Mouse (Mus musculus) heart, embryonic 10.5 days (tissue): ENCODE measurements around the gene Fgfr2. TPM values are rescaled to one million over a fixed set of nuclear protein-coding genes. Genes with fewer than 3 reads are reported as not detected.

Experiments
- DNase-seq: peaks from one replicate; pipeline ENCODE4 v3.0.0-alpha.2; 2017; ENCODE audit warnings: low spot score
- H3K27ac ChIP-seq: fragments of 300-500 bp; sonication (generic); 2 replicates; pipeline ENCODE4 v1.5.1; 2016; ENCODE audit warnings: mild to moderate bottlenecking
- H3K27me3 ChIP-seq: fragments of 300-500 bp; sonication (generic); 2 replicates; pipeline ENCODE4 v1.6.1; 2016; ENCODE audit warnings: mild to moderate bottlenecking; ENCODE audit not compliant: poor library complexity, insufficient read depth, severe bottlenecking
- H3K36me3 ChIP-seq: fragments of 300-500 bp; sonication (generic); 2 replicates; pipeline ENCODE4 v1.6.1; 2016; ENCODE audit warnings: mild to moderate bottlenecking, moderate library complexity
- H3K4me1 ChIP-seq: fragments of 300-500 bp; sonication (generic); 2 replicates; pipeline ENCODE4 v1.6.1; 2016; ENCODE audit warnings: mild to moderate bottlenecking
- H3K4me3 ChIP-seq: fragments of 300-500 bp; sonication (generic); 2 replicates; pipeline ENCODE4 v1.5.1; 2016; ENCODE audit warnings: mild to moderate bottlenecking, moderate library complexity
- H3K9me3 ChIP-seq: fragments of 300-500 bp; sonication (generic); 2 replicates; pipeline ENCODE4 v1.6.1; 2016; ENCODE audit warnings: mild to moderate bottlenecking, moderate library complexity
- WGBS: fragments of 180-500 bp; shearing (Covaris S2); methylation state at CpG from one replicate; pipeline ENCODE4 v1.1.7; 2016; 5-methylcytosine and 5-hydroxymethylcytosine counted together
- polyA plus RNA-seq: library from polyadenylated mRNA; unstranded; fragments of >200 nt; fragmentation: Nextera tagmentation; extraction: Ambion mirVana; gene quantifications from 2 replicates; pipeline ENCODE4 v1.2.1, GENCODE M21; 2016

Fgfr2 gene
- polyA plus RNA-seq, 1 experiment from 2014 or later = 46.6 TPM

DNA sequence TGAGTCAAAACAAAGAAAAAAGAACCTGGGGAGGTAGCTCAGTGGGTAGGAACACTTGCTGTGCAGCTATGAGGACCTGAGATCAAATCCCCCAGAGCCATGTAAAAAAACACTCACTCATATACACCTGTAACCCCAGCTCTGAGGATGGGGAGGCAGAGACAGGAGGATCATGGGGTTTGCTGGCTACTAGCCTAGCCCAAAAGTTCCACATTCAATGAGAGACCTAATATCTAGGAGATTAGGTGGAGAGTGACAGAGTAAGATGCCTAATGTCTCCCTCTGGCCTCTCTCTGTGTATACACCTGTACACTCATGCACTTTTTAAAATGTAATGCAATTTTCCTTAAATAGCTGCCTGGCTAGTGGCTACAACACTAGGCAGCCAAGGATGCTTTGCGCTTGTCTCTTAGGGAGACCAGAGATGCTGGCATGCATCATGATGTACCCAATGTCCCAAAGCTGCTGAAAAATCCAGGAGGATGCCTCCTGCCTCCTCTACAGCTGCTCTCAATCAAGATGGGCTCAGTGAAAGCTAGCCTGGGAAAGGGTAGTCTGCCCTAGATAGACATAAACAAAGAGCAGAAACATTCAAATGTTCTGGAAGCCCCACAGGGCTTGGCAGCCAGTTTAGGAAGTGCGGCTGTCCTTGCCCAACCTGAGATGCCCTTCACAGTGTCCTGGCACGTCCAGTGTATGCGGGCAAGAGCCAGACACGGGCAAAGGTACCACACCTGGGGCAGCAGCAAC lies 231.4 kb downstream of the Fgfr2 start:
- Histone ChIP-seq H3K9me3 (no peaks in the 10 kb centered on the region), H3K27me3 (no peaks in the 10 kb centered on the region), H3K36me3 (no peaks in the 10 kb centered on the region), H3K4me1 (peaks cover 19% of the 10 kb centered on the region; the same call in 1 of the 2 replicates), H3K27ac (no peak overlapping the region), H3K4me3 (no peak overlapping the region)
- DNase-seq = peak; percentile 35
- 75% methylated on average over 5 of the region's 5 CpGs for WGBS

DNA sequence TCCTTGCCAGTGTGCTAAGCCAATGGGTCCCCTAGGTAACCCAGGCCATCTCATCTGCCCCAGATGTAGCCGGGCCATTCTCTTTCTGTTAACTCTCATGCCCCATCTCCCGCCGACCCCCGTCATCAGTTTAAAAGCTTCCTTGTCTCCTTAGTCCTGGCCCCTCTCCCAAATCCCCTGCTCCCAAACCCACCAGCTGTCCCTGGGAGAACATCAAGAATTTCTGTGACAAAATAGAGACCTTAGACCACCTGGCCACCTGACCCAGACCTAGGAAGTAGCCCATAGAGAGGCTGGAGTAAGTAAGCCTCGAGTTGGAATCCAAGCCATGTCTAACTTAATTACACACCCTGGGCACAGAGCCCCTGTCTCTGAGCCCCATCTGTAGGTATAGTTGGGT lies 232.9 kb downstream of the Fgfr2 start:
- peaks cover 5% of the 10 kb centered on the region; the same call in 1 of the 2 replicates for H3K36me3 ChIP-seq
- no peaks in the 10 kb centered on the region for H3K27me3 ChIP-seq
- peak; percentile 70 for DNase-seq
- no peaks in the 10 kb centered on the region for H3K9me3 ChIP-seq
- H3K4me3 ChIP-seq = no peak overlapping the region
- H3K27ac ChIP-seq = no peak overlapping the region
- WGBS = 89% methylated on average over 5 of the region's 5 CpGs
- H3K4me1 ChIP-seq = peaks cover 9% of the 10 kb centered on the region; the same call in 1 of the 2 replicates

DNA sequence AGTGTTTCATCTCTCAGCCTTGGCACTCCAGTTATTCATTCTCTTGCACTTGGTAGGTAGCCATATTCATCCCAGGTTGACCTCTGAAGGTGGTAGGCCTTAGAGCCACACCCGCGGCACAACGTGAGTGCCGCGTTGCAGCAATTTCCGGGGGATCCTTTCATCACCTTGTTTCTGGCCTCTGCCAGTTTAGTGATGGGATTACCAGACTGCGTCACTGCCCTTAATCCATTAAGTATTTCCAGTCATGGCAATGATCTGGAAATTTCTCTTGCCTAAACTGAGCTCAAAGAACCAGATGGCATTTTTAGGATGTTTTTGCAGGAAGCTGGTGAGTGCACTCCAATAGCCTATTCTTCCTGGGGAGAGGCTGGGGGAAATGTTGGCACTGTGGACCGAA lies 233.5 kb downstream of the Fgfr2 start:
- Histone ChIP-seq H3K4me1 (peaks cover 7% of the 10 kb centered on the region; the same call in 1 of the 2 replicates), H3K9me3 (no peaks in the 10 kb centered on the region), H3K36me3 (peaks cover 8% of the 10 kb centered on the region), H3K27ac (no peak overlapping the region), H3K27me3 (no peaks in the 10 kb centered on the region), H3K4me3 (no peak overlapping the region)
- WGBS = 93% methylated on average over 8 of the region's 8 CpGs
- DNase-seq = no peak

DNA sequence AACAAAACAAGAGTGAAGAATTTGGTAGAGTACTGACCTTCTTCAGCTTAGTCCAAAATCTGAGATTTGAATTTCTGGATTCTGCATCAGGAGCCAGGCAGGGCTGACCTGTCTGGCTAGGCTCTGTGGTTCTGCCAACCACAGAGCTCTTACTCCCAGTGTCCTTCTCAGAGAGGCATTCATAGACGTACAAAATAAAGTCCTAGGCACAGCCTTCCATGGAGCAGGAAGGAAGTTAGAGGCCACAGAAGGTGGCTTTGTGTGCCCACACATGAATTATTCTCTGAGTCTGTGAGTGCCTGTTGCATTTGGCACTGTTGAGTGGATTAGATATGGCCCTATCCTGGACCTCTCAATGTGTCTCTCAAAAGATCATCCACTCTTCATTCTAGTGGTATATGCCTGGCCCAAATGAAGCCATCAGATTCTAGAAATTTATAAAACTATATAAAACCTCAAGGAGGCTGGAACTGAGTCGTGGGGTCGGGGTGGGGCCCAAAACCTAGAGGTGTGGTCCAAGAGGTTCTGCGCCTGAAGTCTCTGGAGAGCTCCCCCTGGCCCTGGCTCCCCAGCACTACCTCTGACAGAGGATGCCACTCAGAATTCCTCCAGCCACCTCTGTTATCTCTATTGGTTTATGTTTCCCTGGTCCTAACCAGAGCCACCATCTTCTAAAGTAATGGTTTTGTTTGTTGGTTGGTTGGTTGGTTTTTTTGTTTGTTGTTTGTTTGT lies 234.5 kb downstream of the Fgfr2 start:
- Histone ChIP-seq H3K27ac (no peak overlapping the region), H3K4me3 (no peak overlapping the region)

DNA sequence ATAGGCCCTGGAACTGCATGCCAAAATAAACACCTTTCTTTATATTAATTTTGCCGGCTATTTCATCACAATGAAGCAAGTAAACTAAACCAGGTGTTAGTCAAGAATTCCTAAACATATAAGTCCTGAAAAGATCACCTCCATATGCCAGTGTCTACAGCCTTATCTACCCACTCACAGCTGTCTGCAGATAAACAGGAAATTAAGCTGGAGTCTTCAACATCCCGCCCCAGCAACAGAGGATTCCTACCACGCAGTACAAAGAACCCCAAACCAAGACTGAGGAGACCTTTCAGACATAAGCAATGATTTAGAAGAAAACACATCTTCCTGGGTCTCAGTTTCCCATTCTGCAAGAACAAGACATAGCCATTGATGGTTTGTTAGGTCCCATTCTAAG lies 235.1 kb downstream of the Fgfr2 start:
- Histone ChIP-seq H3K9me3 (no peaks in the 10 kb centered on the region), H3K4me1 (peaks cover 7% of the 10 kb centered on the region; the same call in 1 of the 2 replicates), H3K4me3 (no peak overlapping the region), H3K27me3 (no peaks in the 10 kb centered on the region), H3K27ac (no peak overlapping the region), H3K36me3 (peaks cover 24% of the 10 kb centered on the region)
- no peak for DNase-seq
- 61% methylated on average over 3 of the region's 3 CpGs for WGBS

More for the DNA sequence above, 234.5 kb downstream of the Fgfr2 start:
- DNase-seq = no peak
- WGBS = 60% methylated on average over 4 of the region's 4 CpGs
- Histone ChIP-seq H3K36me3 (peaks cover 17% of the 10 kb centered on the region), H3K4me1 (peaks cover 7% of the 10 kb centered on the region; the same call in 1 of the 2 replicates), H3K9me3 (no peaks in the 10 kb centered on the region), H3K27me3 (no peaks in the 10 kb centered on the region)

DNA sequence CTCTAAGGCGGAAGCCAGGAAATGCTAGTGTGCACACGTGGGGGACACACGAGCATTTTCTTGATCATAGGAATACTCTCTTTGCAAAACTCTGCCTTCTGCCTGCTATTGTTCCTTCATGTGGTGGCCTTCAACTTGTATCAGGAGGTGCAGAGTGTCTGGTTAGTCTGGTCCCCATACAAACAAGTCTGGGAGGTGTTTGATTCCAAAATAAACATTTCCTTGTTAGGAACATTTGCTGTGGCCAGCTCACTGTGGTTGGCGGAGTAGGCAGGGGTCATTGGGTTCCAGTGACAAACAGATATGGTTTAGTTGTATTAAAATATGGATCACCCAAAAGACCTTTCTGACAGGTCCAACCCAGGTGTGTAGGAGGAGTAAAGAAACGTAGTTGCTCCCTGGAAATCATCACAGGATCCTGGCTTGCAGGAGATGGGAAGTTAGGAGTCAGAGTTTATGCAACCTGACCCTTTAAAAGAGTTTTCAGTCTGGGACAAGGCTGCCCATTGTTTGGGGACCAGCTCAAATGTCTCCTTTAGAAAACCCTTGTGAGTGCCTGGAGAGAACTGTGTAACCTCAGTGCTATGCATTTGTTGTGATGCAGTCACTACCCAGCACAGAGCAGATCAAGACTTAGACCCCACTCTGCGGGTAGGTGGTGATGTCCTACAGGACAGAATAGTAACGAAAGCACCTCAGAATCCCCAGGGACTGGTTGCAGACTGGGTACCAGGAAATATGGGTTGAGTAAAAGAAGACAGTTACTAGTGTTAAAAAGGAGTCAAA lies 235.9 kb downstream of the Fgfr2 start:
- Histone ChIP-seq H3K9me3 (no peaks in the 10 kb centered on the region), H3K36me3 (peaks cover 32% of the 10 kb centered on the region), H3K4me1 (peaks cover 7% of the 10 kb centered on the region; the same call in 1 of the 2 replicates), H3K27me3 (no peaks in the 10 kb centered on the region), H3K4me3 (no peak overlapping the region), H3K27ac (peak overlapping the region; percentile 25; the same call in 1 of the 2 replicates)
- no peak for DNase-seq
- 62% methylated on average over 7 of the region's 7 CpGs for WGBS

DNA sequence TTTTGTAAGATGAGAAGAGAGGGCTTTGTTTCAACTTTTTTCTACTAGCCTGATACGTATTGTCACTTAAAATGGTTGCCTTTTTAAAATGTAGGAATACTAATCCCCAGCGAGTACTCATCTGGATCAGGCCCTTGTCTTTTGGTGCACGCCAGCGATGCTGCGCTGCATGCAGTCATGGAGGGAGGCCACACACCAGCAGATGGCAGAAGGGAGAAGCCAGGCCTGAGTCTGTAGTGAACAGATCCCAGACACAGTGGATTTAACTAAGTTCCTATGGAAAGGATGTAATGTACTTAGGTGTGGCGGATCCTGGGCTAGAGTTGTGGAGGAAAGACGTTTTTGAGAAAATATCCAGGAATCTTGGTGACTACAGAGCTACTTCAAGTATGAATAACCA lies 239.1 kb downstream of the Fgfr2 start:
- Histone ChIP-seq H3K36me3 (peaks cover 62% of the 10 kb centered on the region), H3K27ac (no peak overlapping the region), H3K27me3 (no peaks in the 10 kb centered on the region), H3K4me1 (peaks cover 7% of the 10 kb centered on the region; the same call in 1 of the 2 replicates), H3K4me3 (no peak overlapping the region), H3K9me3 (no peaks in the 10 kb centered on the region)
- WGBS = 91% methylated on average over 7 of the region's 7 CpGs
- DNase-seq = no peak

DNA sequence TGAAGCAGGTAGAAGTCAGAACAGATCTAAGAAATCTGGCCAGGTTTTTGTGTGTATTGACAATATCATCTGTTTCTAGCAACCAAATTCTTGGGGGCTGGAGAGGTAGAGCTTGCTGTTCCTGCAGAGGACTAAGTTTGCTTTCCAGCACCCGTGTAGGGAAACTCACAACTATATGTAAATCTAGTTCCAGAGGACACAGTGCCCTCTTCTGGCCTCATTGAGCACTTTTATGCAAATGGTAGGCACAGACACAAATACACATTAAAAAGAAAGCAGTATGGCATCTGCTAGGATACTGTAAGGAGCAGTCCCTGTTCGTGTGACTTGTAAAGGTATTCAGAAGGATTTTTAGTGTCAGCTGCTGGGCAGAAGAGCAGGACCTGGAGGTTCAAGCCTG lies 240.8 kb downstream of the Fgfr2 start:
- peaks cover 78% of the 10 kb centered on the region for H3K36me3 ChIP-seq
- 77% methylated on average over 2 of the region's 2 CpGs for WGBS
- no peak overlapping the region for H3K27ac ChIP-seq
- H3K9me3 ChIP-seq = no peaks in the 10 kb centered on the region
- H3K4me3 ChIP-seq = no peak overlapping the region
- H3K4me1 ChIP-seq = peaks cover 7% of the 10 kb centered on the region; the same call in 1 of the 2 replicates
- no peak for DNase-seq
- no peaks in the 10 kb centered on the region for H3K27me3 ChIP-seq

DNA sequence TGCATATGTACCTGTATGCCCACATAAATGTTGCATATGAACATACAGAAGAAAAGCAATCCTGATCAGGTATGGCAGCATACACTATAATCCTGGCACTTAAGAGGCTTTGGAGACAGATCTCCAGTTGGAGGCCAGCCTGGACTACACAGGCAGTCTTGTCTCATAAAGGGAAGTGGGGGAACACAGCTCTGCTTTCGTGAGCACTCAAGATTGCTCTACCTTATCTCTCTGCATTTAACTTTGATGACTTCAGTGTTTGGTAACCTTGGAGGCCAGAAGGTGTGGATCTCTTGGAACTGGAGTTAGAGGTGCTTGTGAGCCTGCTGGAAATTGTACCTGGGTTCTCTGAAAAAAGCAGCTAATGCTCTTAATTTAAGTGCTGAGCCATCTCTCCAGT lies 242.9 kb downstream of the Fgfr2 start:
- peaks cover 95% of the 10 kb centered on the region for H3K36me3 ChIP-seq
- DNase-seq = no peak
- H3K4me3 ChIP-seq = no peak overlapping the region

DNA sequence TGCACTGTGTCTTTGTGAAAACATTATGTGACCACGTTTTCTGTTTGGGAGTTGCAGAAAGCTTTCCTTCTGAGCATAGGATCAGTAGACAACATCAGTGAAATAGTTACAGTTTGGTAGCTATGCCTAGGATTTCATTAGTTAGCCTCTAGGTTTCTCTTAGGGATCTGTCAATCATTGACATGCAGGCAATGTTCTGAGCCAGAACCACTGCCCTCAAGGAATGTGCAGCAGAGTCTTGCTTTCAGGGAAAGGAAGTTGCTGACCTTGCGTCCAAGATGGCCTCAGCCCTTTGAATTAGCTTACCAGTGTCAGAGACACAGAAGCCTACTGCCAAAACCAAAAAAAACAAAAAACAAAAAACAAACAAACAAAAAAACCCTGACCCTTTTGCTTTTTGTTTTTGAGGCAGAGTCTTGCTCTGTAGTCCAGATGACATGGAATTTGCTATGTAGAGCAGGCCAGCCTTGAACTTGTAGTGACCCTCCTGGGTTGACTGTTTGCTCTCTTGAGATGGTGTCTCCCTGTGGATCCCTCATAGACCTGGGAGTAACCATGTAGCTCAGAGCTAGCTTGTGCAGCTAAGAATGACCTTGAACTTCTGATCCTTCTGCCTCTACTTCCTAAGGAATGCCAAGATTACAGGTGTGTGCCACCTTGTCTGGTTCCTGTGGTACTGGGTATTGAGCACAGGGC lies 247.6 kb downstream of the Fgfr2 start:
- Histone ChIP-seq H3K27ac (no peak overlapping the region), H3K36me3 (peaks cover 93% of the 10 kb centered on the region), H3K27me3 (no peaks in the 10 kb centered on the region), H3K4me1 (no peaks in the 10 kb centered on the region), H3K4me3 (no peak overlapping the region), H3K9me3 (no peaks in the 10 kb centered on the region)
- 86% methylated on average over 2 of the region's 2 CpGs for WGBS
- no peak for DNase-seq

More for the DNA sequence above, 242.9 kb downstream of the Fgfr2 start:
- no peak overlapping the region for H3K27ac ChIP-seq
- 61% methylated on average over 1 of the region's 1 CpGs for WGBS
- no peaks in the 10 kb centered on the region for H3K9me3 ChIP-seq
- H3K4me1 ChIP-seq = peaks cover 3% of the 10 kb centered on the region; the same call in 1 of the 2 replicates
- H3K27me3 ChIP-seq = no peaks in the 10 kb centered on the region

DNA sequence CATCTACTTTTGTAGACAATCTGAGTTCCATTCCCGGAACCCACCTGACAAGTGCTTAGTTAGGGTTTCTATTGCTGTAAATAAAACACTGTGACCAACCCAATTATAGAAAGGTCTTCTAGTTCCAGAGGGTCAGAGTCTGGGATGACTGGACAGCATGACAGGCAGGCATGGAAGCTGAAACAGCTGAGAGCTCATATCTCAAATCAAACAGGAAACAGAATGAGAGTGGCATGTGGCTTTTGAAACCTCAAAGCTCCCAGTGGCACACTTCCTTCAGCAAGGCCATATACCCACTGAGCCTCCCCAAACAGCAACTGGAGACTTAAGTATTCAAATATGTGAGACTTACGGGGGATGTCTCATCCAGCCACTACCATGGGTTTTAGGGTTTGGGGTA lies 250.1 kb downstream of the Fgfr2 start:
- H3K27ac ChIP-seq = no peak overlapping the region
- peaks cover 88% of the 10 kb centered on the region for H3K36me3 ChIP-seq

DNA sequence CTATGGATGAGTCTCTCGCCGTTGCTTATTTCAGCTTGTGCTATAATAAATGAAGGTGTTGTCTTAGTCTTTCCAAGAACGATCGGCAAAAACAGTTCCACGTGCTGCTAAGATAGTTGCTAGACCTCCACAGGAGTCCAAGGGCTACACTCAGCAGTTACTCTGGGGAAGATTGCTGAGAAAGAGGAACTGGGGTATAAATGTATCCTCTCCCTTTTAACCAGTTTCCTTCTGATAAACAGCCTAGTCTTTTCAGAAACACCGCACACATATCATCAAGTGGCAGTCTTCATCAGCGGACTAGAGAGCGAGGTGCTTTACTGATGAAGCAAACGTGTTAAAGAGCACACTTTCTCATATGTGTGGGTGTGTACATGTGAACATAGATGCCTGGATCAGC lies 256.8 kb downstream of the Fgfr2 start:
- H3K9me3 ChIP-seq = no peaks in the 10 kb centered on the region
- H3K4me1 ChIP-seq = no peaks in the 10 kb centered on the region
- H3K4me3 ChIP-seq = no peak overlapping the region
- H3K27me3 ChIP-seq = no peaks in the 10 kb centered on the region
- 97% methylated on average over 9 of the region's 9 CpGs for WGBS
- H3K27ac ChIP-seq = no peak overlapping the region
- H3K36me3 ChIP-seq = peaks cover 53% of the 10 kb centered on the region
- no peak for DNase-seq

More for the DNA sequence above, 250.1 kb downstream of the Fgfr2 start:
- no peaks in the 10 kb centered on the region for H3K9me3 ChIP-seq
- H3K27me3 ChIP-seq = no peaks in the 10 kb centered on the region
- H3K4me3 ChIP-seq = no peak overlapping the region
- H3K4me1 ChIP-seq = no peaks in the 10 kb centered on the region
- DNase-seq = no peak
- 85% methylated on average over 2 of the region's 2 CpGs for WGBS
